Mouse (Mus musculus) lung, postnatal 0 days (tissue): ENCODE measurements around the gene Cfap54.

Experiments
- CTCF ChIP-seq: IDR thresholded peaks from 2 replicates; pipeline ENCODE4 v1.5.1; 2016; ENCODE audit warnings: antibody characterized with exemption, mild to moderate bottlenecking
- EP300 ChIP-seq: IDR thresholded peaks from 2 replicates; pipeline ENCODE4 v1.6.1; 2016; ENCODE audit warnings: antibody characterized with exemption, mild to moderate bottlenecking, control low read depth

- TF ChIP-seq CTCF = no peak
- TF ChIP-seq EP300 = no peak
Measured at GRCm38 (mm10) chr10:93071753-93072152, 9.7 kb downstream of the Cfap54 start.
